Mouse (Mus musculus) lung, adult 10 weeks (tissue): Measurements from ENCODE around the gene Meig1. TPM values are rescaled to one million over a fixed set of nuclear protein-coding genes. Genes with fewer than 3 reads are reported as not detected.

Experiments used
- polyA plus RNA-seq: library from polyadenylated mRNA; stranded (reverse); fragments of 350-450 nt; fragmentation: Illumina TruSeq; extraction: RNeasy Lipid Tissue Mini Kit (QIAGEN cat#74804); gene quantifications from one replicate; pipeline ENCODE4 v1.2.3, GENCODE M21; 2014; ENCODE audit warnings: low read depth, low replicate concordance; ENCODE audit not compliant: insufficient read depth

Gene Meig1
- 18.0 TPM for polyA plus RNA-seq

DNA sequence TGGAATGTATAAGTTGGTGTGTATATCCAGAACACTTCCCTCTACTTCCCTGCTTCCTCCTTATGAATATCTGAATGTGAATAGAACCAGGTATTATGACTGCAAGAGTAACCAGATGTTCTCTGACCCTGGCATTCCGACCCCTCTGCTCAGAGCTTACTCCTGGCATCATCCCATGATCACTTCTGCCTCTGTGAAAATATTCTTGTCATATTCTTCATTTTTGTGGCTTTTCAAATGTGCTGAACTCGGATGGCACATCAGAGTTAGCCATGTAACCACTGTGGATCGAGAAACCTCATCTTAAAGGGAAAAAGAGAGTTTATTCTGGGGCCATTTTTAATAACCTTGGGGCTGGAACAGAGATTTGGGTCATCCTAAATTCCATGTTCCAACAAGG is at the start of gene Meig1:
Meig1 (minus strand) TSS at position 101 of the 400 bp plus-strand sequence.

DNA sequence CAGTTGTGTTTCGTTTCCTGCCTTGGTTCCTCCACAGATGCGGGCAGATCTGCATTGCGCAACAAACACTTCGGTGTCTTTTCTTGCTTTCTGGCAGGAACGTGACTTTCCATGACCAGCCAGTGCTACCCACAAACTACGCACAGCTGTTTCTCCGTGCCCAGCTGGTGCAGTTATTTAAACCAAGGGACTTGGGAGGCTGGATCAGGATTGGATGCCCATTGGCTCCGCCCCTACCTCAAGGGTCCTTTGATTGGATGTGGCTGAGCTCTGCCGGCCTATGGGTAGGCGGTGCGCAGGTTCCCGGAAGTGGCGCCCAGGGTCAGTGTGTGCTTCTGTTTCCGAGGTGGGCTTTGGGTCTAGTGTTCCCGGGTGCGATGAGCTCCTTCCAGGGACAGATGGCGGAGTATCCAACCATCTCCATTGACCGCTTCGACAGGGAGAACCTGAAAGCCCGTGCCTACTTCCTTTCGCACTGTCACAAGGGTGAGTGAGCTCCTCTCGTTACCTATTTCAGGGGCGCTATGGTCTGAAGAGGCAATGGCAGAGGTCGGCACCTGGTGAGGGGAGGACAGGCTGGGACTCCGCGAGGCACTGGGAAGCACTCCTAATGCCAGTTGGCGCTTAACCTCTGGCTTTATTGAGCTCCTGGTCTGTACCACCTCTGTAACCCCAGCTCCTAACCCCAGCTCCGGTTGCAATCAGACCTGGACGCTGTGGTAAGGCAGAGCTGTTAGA is 1.6 kb upstream of the Meig1 start, which contains the start of gene Dclre1c:
Dclre1c (plus strand) TSS at position 291 of the 738 bp plus-strand sequence.

DNA sequence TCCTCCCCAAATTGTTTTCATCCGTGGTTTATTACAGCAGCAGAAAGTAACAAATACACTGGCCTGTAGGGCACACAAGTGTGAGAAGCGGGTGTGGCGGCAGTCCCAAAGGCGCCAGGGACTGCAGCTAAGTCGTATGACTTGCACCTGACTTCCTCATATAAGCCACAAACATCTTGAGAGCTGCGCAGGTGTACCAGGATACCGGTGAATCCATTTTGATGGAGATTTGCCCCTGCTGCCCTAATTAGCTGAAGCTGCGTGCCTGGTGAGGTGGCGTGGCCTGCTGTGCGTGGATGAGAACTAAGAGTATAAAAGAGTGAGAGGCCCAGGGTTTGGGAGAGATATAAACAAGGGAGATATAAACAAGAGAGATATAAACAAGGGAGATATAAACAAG is 25.3 kb downstream of the Meig1 start, which contains the start of gene Olah:
Olah (minus strand) TSS at position 101 of the 400 bp plus-strand sequence.

Other genes starting within 250 kb of the Meig1 start
- gene Nmt2, start 138.4 kb downstream of the Meig1 start, polyA plus RNA-seq, result 9.9 TPM
- gene Rpp38, start 90.0 kb downstream of the Meig1 start, polyA plus RNA-seq, result 5.6 TPM
- gene Acbd7, start 86.5 kb downstream of the Meig1 start, polyA plus RNA-seq, result 1.2 TPM
- 0.15 TPM for gene Olah, start 25.4 kb downstream of the Meig1 start, polyA plus RNA-seq
- gene Dclre1c, start 1.5 kb upstream of the Meig1 start, polyA plus RNA-seq, result 2.2 TPM
- gene Suv39h2, start 52.4 kb upstream of the Meig1 start, polyA plus RNA-seq, result 0.90 TPM
- 0.71 TPM for gene Gm45902, start 90.1 kb upstream of the Meig1 start, polyA plus RNA-seq
- gene Hspa14, start 90.2 kb upstream of the Meig1 start, polyA plus RNA-seq, result 27.9 TPM
- gene Cdnf, start 90.4 kb upstream of the Meig1 start, polyA plus RNA-seq, result 1.0 TPM
- 29.2 TPM for gene Fam107b, start 147.8 kb upstream of the Meig1 start, polyA plus RNA-seq